Mouse (Mus musculus) large intestine, adult 2 months (tissue): Measurements from ENCODE around the gene Nfatc2. TPM values are rescaled to one million over a fixed set of nuclear protein-coding genes. Genes with fewer than 3 reads are reported as not detected.

Source experiments
- DNase-seq: peaks from one replicate; pipeline ENCODE4 v3.0.0-alpha.2; 2012; ENCODE audit warnings: low read depth, low spot score
- WGBS: fragments of 180-500 bp; shearing (Covaris S2); methylation state at CpG from one replicate; pipeline ENCODE4 v1.1.7; 2018; 5-methylcytosine and 5-hydroxymethylcytosine counted together
- polyA plus RNA-seq: library from polyadenylated mRNA; depleted of rRNA; stranded (reverse); fragments of >200 nt; gene quantifications from 2 replicates; pipeline ENCODE4 v1.2.3, GENCODE M21; 2012

Gene Nfatc2
- polyA plus RNA-seq, 1 experiment = 2.1 TPM

GRCm38 (mm10) chr2:168514131-168514530 is 87.3 kb downstream of the Nfatc2 start:
- DNase-seq = no peak
- WGBS = 86% methylated on average over 5 of the region's 5 CpGs

GRCm38 (mm10) chr2:168511529-168511928 is 89.9 kb downstream of the Nfatc2 start:
- no peak for DNase-seq

GRCm38 (mm10) chr2:168508469-168509198 is 92.8 kb downstream of the Nfatc2 start:
- no peak for DNase-seq
- 79% methylated on average over 13 of the region's 13 CpGs for WGBS

- 89% methylated on average over 27 of the region's 27 CpGs for WGBS
- no peak for DNase-seq
These were observed 96.8 kb downstream of the Nfatc2 start for GRCm38 (mm10) chr2:168504431-168505182.

- DNase-seq = no peak
- WGBS = 83% methylated on average over 6 of the region's 6 CpGs
These were observed 97.7 kb downstream of the Nfatc2 start for GRCm38 (mm10) chr2:168503735-168504134.

- WGBS = 91% methylated on average over 6 of the region's 6 CpGs
These were observed 100.7 kb downstream of the Nfatc2 start for GRCm38 (mm10) chr2:168500750-168501149.

GRCm38 (mm10) chr2:168500244-168500643 is 101.2 kb downstream of the Nfatc2 start:
- no peak for DNase-seq
- 81% methylated on average over 6 of the region's 6 CpGs for WGBS

More at GRCm38 (mm10) chr2:168500750-168501149, 100.7 kb downstream of the Nfatc2 start:
- DNase-seq = no peak

- DNase-seq = no peak
- 52% methylated on average over 7 of the region's 7 CpGs for WGBS
These were observed 109.7 kb downstream of the Nfatc2 start for GRCm38 (mm10) chr2:168491791-168492190.

- 93% methylated on average over 13 of the region's 13 CpGs for WGBS
- no peak for DNase-seq
These were observed 111.5 kb downstream of the Nfatc2 start for GRCm38 (mm10) chr2:168489953-168490352.

GRCm38 (mm10) chr2:168488158-168488925 is 113.1 kb downstream of the Nfatc2 start:
- no peak for DNase-seq
- 80% methylated on average over 11 of the region's 11 CpGs for WGBS

- 94% methylated on average over 14 of the region's 14 CpGs for WGBS
These were observed 120.3 kb downstream of the Nfatc2 start for GRCm38 (mm10) chr2:168481121-168481520.

GRCm38 (mm10) chr2:168480692-168481091 is 120.8 kb downstream of the Nfatc2 start:
- WGBS = 77% methylated on average over 6 of the region's 6 CpGs

More at GRCm38 (mm10) chr2:168481121-168481520, 120.3 kb downstream of the Nfatc2 start:
- DNase-seq = no peak

GRCm38 (mm10) chr2:168479930-168480329 is 121.5 kb downstream of the Nfatc2 start:
- 91% methylated on average over 15 of the region's 15 CpGs for WGBS
- DNase-seq = no peak

More at GRCm38 (mm10) chr2:168480692-168481091, 120.8 kb downstream of the Nfatc2 start:
- no peak for DNase-seq

GRCm38 (mm10) chr2:168478431-168478830 is 123.0 kb downstream of the Nfatc2 start:
- 47% methylated on average over 7 of the region's 7 CpGs for WGBS
- no peak for DNase-seq

GRCm38 (mm10) chr2:168473496-168473895 is 128.0 kb downstream of the Nfatc2 start:
- 73% methylated on average over 9 of the region's 9 CpGs for WGBS
- no peak for DNase-seq

- WGBS = 6% methylated on average over 16 of the region's 16 CpGs
- peak; percentile 36 for DNase-seq
These were observed 128.6 kb downstream of the Nfatc2 start for GRCm38 (mm10) chr2:168472899-168473298.

GRCm38 (mm10) chr2:168469032-168469431 is 132.4 kb downstream of the Nfatc2 start:
- DNase-seq = peak; percentile 13
- 10% methylated on average over 4 of the region's 4 CpGs for WGBS

- WGBS = 76% methylated on average over 5 of the region's 5 CpGs
- DNase-seq = no peak
These were observed 134.3 kb downstream of the Nfatc2 start for GRCm38 (mm10) chr2:168467166-168467565.

- no peak for DNase-seq
- WGBS = 72% methylated on average over 9 of the region's 9 CpGs
These were observed 135.4 kb downstream of the Nfatc2 start for GRCm38 (mm10) chr2:168466066-168466465.

- DNase-seq = no peak
- WGBS = 69% methylated on average over 5 of the region's 5 CpGs
These were observed 135.8 kb downstream of the Nfatc2 start for GRCm38 (mm10) chr2:168465646-168466045.
